Mouse (Mus musculus): Measurements from ENCODE around the gene Gpr157.

Gene Gpr157

DNA sequence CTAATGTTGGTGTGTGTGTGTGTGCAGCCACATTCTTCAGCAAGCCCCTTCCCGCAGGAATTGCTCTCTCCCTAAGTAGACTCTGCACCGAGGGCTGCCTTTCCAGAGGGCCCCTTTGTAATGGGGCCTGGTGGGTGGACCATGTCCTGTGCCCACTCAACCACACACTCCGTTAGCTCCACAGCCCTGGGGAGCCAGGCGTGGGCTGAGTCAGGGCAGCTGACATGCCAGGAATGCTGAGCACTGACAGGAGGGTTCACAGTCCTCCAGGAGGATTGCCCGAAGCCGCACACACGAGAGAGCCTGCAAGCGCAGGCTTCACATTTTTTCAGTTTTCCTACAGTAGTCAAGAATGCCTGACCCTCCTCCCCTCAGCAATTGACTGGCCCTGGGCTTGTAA lies 17.0 kb upstream of the Gpr157 start:
- no peak for DNase-seq (ENCODE audit: low spot score in 2 of 2)

- DNase-seq (ENCODE audit: low spot score in 2 of 2), result no peak
Observed at GRCm38 (mm10) chr4:150072416-150073101, 14.6 kb upstream of the Gpr157 start.

DNA sequence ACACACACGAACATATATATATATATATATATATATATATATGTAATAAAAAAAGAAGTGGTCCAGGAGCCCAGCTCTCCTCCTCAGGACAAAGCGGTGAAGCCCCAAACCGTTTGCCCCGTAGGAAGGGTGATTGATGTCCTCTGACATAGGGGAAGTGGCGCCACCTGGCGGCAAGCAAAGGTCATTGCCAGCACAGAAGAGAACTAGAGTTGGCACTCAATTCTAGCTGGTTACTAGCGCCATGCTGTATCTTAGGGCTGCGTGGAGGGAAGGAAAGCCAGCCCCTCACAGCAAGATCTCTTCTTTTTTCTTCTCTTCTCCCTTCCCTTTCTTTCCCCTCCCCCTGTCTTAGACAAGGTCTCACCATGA lies 14.1 kb upstream of the Gpr157 start:
- no peak for DNase-seq (ENCODE audit: low spot score in 2 of 2)

DNA sequence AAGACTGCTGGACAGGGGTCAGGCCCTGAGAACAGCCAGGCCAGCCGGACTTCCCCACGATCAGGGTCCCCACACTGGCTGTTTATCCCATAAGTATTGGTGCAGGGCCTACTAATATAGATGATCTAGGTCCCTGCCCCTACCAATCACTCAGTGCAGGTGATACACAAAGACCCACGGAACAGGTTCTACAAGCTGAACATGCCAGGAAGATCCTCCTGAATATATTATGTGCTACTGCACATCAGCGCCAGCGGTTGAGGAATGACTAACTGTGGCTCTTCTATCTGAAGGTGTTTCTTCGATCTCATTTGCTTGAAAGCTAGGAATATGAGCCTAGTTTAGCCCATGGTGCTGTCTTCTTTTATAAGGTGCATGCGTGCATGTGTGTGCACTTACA lies 11.8 kb upstream of the Gpr157 start:
- no peak for DNase-seq (ENCODE audit: low spot score in 2 of 2)

GRCm38 (mm10) chr4:150076147-150076546 lies 11.0 kb upstream of the Gpr157 start:
- no peak for DNase-seq (ENCODE audit: low spot score in 2 of 2)

DNA sequence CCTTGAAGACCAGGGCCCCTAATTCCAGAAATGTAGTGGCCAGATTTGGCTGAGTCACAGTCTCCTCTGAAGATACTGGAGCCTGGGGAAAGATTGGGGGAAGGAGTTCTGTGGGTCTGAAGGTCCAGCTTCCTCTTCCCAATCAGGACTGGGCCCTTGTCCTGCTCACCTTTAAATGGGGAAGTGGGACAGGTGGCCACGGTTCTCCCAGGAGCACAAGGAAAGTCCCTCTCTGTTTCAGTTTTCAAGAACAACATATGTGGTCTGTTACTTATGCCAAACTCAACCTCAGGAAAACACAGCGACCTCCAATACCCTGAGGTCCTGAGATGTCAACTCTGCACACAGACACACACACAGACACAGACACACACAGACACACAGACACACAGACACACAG lies 8.5 kb upstream of the Gpr157 start:
- DNase-seq (ENCODE audit: low spot score in 2 of 2), result no peak

DNA sequence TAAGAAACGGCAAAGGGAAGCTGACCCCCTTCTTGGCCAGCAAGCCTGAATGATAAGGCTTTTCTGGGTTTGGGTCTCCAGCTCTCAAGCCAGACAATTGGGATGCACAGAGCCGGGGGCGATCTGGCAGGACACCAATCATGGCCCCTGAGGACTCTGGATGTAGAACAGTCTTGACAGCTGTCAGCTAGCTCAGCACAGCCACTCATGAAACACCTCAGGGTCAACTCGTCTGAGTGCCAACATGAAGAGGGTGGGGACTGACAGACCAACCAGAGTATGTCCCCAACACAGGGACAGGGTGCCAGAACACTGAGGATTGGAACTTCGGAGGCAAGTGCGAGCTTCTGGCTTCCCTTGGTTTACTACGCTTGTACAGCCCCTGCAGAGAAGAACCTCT lies 7.9 kb upstream of the Gpr157 start:
- no peak for DNase-seq (ENCODE audit: low spot score in 2 of 2)

DNA sequence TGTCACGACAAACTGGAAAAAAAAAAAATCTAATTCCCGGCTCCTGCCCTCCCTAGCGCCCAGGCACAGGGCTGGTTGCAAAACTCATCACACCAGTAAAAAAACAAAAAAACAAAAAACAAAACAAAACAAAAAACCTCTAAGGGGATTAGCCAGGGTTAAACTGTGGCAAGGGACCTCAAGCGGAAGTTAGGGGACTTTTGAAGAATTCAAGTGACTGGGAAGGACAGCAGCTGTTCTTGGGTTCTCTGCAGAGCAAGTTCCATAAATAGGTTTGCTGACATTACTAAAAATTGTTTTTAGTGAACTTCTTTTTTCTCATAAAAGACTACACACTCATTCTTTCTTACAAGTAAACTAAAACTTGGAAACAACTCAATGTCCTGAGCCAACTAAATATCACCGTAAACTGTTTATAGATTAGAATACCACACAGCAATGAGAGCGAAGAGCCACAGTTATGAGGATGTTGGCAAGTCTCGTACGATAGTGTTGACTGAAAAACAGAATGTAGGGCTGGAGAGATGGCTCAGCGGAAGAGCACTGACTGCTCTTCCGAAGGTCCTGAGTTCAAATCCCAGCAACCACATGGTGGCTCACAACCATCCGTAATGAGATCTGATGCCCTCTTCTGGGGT lies 6.7 kb upstream of the Gpr157 start:
- no peak for DNase-seq (ENCODE audit: low spot score in 2 of 2)

- DNase-seq (ENCODE audit: low spot score in 2 of 2), result no peak
Observed at GRCm38 (mm10) chr4:150085366-150085765, 1.8 kb upstream of the Gpr157 start.

GRCm38 (mm10) chr4:150086841-150087160 lies 364 bp upstream of the Gpr157 start:
- DNase-seq (ENCODE audit: low spot score in 2 of 2), result no peak

DNA sequence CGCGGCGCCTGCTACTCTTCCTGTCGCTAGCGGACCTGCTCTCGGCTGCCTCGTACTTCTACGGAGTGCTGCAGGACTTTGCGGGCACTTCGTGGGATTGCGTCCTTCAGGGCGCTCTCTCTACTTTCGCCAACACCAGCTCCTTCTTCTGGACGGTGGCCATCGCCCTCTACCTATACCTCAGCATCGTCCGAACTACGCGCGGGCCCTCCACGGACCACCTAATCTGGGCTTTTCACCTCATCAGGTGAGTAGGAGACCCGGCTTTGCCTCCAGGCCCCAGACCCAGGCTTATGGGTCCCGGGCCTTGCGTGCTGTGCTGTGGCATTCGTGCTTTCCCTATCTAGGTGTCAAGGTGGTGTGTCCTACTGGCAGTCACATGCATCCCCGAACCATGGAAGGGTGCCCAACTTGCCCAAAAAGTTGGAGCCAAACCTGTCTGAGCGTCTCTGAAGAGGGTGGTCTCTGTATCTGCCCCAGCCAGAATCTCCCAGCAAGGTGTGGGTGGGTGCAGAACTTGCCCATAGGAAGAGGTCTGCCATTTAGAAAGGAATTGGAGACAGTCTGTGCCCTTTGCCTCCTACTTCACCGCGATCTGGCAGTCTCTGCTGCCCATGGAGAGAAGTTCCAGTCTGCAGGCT lies 845 bp downstream of the Gpr157 start:
- no peak for DNase-seq (ENCODE audit: low spot score in 2 of 2)

- no peak for DNase-seq (ENCODE audit: low spot score in 2 of 2)
Observed at GRCm38 (mm10) chr4:150089121-150089520, 2.0 kb downstream of the Gpr157 start.

- DNase-seq (ENCODE audit: low spot score in 2 of 2), result no peak
Observed at GRCm38 (mm10) chr4:150091887-150092582, 4.9 kb downstream of the Gpr157 start.

DNA sequence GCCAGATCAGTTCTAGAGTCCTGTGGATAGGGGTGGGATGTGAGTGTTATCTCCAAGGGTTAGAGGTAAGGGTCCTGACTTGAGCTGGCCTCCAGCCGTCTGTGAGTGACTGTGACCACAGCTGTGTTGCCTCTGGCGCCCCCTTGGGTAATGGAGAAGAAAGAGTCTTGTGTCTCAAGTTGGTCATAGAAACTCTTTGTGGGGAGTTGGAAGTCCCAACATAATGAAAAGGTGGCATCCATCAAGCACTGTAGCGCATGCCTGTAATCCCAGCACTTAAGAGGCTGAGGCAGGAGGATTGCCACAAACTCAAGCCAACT lies 5.4 kb downstream of the Gpr157 start:
- no peak for DNase-seq (ENCODE audit: low spot score in 2 of 2)

DNA sequence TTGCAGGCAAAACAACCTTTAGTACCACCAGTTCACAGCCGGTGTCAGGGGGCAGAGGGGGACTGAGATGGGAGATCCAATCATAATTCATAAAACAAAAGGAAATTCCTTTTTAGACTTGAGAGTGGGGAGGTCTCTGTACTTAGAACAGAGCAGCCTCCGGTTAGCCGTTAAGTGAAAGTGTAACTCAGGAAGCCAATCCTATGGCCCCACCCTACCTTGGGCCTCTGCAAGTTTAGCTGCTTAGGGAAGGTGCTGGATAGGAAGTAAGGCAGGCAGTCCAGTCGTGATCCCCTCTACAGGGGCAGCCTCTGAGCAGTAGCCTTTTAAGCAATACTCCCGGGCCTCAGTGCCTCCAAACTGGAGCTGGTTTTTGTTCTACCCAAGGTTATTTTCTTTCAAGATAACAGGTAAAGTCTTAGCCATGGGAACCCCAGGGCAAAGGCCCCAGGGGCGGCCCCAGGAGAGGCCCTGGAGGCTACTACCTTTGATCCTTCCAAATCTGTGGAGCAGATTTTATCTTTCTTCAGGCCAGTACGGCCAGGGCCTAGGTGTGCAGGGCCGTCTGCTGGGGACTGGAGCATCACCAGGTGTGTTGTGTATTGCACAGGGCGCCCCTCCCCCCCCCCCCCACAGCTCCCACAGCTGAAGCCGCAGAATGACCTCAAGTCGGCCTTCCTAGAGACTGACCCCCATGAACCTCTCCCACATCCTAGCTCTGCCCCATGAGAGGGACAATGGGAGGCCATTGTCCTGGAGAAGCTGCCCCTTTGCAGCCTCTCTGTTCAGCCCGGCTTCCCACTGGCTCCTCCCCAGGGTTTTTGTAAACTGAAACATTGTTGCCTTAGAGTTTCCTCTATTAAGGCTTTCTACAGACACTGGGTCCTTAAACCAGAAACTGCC lies 6.6 kb downstream of the Gpr157 start:
- no peak for DNase-seq (ENCODE audit: low spot score in 2 of 2)

DNA sequence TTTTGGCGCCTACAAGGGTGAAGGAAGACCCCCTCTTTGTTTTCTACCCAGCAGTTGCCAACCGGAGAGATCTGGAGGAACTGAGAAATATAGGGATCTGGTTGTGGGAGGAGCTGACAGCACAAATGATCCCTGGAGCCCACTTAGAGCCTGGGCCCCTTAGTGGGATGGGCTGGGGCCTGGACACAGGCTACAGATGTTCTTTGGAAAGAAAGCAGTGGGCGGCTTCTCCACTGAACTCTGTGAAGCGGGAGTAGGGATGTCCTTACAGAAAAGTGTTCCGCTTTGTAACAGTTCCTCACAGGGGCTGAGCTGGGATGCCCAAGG lies 7.3 kb downstream of the Gpr157 start:
- no peak for DNase-seq (ENCODE audit: low spot score in 2 of 2)

DNA sequence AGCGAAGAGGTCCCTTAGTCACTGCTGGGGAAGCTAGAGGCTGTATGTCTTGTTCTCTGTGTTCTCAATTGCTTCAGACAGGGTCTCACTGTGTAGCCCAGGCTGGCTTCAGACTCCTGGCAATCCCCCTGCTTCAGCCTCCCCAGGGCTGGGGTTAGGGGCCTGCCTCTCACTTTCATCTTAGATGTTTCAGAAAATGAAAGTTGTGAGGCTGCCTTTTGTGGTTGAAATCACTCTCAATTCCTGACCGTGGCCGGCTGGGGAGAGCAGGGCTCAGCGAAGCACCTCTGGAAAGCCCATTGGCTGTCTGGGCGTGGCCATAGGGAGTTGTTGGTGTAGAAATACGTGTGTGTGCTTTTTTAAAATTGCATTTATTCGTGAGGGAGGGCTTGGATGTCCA lies 9.1 kb downstream of the Gpr157 start:
- no peak for DNase-seq (ENCODE audit: low spot score in 2 of 2)

DNA sequence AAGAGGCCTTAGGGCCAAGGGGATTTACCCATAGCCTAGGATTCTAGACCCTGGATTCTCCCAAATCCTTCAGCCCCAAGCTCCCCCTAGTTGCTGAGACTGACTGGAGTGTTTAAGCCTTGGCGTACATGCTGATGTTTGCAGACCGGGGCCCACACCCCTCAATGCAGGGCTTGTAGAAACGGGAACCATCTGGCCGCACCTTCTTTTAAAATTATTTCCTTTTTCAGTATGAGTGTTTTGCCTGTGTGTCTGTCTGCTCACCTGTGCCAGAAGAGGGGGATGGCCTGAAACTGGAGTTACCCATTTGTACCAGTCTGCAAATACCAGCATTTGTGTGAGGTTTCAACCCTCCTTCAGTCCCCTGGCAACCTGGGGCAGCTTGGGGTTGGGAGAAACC lies 10.7 kb downstream of the Gpr157 start:
- no peak for DNase-seq (ENCODE audit: low spot score in 2 of 2)

- peak; percentile 48 to 50 for DNase-seq (ENCODE audit: low spot score in 2 of 2)
Observed at GRCm38 (mm10) chr4:150098880-150099279, 11.7 kb downstream of the Gpr157 start.

DNA sequence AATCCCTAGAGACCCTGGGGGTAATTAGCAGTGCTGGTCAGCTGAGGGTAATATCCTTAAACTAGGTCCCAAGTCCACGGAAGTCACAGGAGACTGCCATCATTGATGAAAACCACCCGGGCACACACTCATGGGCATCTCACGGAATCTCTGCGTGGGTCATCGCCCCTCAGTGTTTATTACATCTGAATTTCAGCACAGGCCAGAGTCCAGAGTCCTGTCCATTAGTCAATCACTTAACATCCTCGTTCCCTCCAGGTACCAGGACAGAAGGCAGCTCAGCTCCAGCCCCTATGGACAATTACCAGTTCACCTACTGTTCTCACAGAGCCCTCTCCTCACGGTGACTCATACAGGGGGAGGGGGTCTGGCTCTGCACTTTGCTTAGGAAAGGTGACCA lies 15.7 kb downstream of the Gpr157 start:
- no peak for DNase-seq (ENCODE audit: low spot score in 2 of 2)

DNA sequence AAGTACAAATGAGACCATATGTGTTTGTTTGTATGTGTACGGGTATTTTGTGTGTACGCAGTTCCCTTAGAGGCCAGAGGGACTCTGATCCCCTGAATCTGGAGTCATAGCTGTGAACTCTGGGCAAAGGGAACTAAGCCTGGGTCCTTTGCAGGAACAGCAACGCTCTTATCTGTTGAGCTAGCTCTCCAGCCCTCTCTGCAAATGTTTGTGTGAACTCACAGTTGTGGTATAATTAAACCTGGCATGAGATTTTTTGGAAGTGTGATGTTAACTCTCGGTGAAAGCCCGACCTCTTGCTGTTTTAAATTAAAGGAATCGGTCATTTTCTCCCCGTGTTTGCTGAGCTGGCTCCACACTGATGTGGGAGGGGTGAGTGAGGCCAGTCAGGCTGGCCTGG lies 18.5 kb downstream of the Gpr157 start:
- DNase-seq (ENCODE audit: low spot score in 2 of 2), result no peak

DNA sequence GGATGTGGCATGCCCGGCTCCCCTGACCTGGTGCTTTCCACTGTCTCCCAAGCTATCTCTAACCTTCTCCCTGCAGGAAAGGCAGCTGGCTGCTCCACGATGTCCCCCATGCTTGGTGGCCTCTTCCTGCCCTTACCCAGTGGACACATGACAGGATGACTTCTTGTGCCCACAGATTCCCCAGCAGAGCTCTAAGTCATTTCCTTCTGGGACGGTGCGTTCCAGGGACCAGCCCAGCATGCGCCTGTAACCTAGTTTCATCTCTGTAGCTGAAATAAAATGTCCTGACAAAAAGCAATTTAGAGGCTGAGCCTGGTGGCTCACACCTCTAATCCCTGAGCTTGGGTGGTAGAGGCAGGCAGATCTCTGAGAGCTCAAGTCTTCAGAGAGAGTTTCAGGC lies 19.5 kb downstream of the Gpr157 start:
- no peak for DNase-seq (ENCODE audit: low spot score in 2 of 2)

Measured in urinary bladder, adult 18-20 months (tissue).